Mouse (Mus musculus) B cell, adult 62 days (primary cell): ENCODE results near the gene Gpr87. TPM values are rescaled to one million over a fixed set of nuclear protein-coding genes. Genes with fewer than 3 reads are reported as not detected.

Experiments
- total RNA-seq: library from RNA; stranded (reverse); gene quantifications from 4 replicates; pipeline ENCODE4 v1.2.4, GENCODE M21; 2023

Gene Gpr87
- total RNA-seq: not detected in 4 replicates

GRCm38 (mm10) chr3:59194938-59195337, at the start of gene Gpr87:
Gene Gpr87, minus strand, starts transcription at chr3:59195104.

GRCm38 (mm10) chr3:59210727-59211126, 15.8 kb upstream of the Gpr87 start, which contains the start of gene P2ry13:
Gene P2ry13, minus strand, starts transcription at chr3:59210882.

DNA sequence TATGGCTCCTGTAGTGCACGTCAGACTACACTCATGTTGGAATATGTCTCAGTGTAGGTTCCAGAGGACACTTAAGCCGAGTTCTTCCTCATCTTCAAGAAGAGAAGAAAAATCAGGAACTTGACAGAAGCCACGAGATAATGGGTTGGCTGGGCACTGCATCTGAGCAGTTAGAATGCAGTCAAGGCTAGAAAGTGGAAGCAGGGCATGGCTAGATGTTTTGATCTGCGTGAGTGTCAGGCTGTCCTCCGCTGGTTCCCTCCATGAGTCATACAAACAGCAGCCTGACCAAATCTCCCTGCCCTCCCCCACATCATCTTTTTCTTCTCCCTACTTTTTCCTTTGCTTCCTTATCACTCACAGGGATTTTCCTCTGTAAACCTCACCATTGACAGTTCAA, 41.5 kb downstream of the Gpr87 start, which contains the start of gene P2ry14:
Gene P2ry14, minus strand, starts transcription at position 195 of the 400 bp plus-strand sequence.

Other genes with a start within 250 kb of the Gpr87 start
- gene Med12l, start 189.3 kb downstream of the Gpr87 start, total RNA-seq: 0.42 to 1.5 TPM (median 1.0 TPM) in 4 replicates
- 72.9 to 82.2 TPM (median 78.8 TPM) in 4 replicates for gene Gpr171, start 93.3 kb downstream of the Gpr87 start, total RNA-seq
- gene P2ry14, start 41.5 kb downstream of the Gpr87 start, total RNA-seq: 0.86 to 1.1 TPM (median 1.0 TPM) in 3 of 4 replicates, not detected in the other
- gene P2ry13, start 15.8 kb upstream of the Gpr87 start, total RNA-seq: 0.67 to 2.1 TPM (median 1.6 TPM) in 4 replicates
- gene P2ry12, start 67.8 kb upstream of the Gpr87 start, total RNA-seq: 0.60 to 2.9 TPM (median 2.2 TPM) in 4 replicates
- not detected in 4 replicates for gene Igsf10, start 149.3 kb upstream of the Gpr87 start, total RNA-seq